Mouse (Mus musculus) R1 (cell line): ENCODE measurements around the gene Cacng8.
"Not testable (repeated sequence)": the region's sequence is repeated elsewhere in the genome, so short reads cannot be mapped to it uniquely, and the experiment has no call there.

Source experiments
- DNase-seq: peaks from one replicate; pipeline ENCODE4 v3.0.0-alpha.2; 2018; ENCODE audit warnings: low read depth, low spot score

Cacng8 gene

GRCm38 (mm10) chr7:3386036-3386730 lies 4.3 kb upstream of the Cacng8 start:
- no peak for DNase-seq

GRCm38 (mm10) chr7:3387761-3388160 lies 2.7 kb upstream of the Cacng8 start:
- no peak for DNase-seq

GRCm38 (mm10) chr7:3388885-3389284 lies 1.6 kb upstream of the Cacng8 start:
- DNase-seq, result no peak

GRCm38 (mm10) chr7:3389444-3390412 lies 755 bp upstream of the Cacng8 start:
- DNase-seq, result peak; percentile 65

GRCm38 (mm10) chr7:3391081-3391451 lies 583 bp downstream of the Cacng8 start:
- DNase-seq, result no peak

- peak; percentile 46 for DNase-seq
Measured at GRCm38 (mm10) chr7:3391809-3392208, 1.3 kb downstream of the Cacng8 start.

GRCm38 (mm10) chr7:3397355-3397754 lies 6.9 kb downstream of the Cacng8 start:
- no peak for DNase-seq

- DNase-seq, result no peak
Measured at GRCm38 (mm10) chr7:3397797-3398196, 7.3 kb downstream of the Cacng8 start.

GRCm38 (mm10) chr7:3398363-3398762 lies 7.9 kb downstream of the Cacng8 start:
- not testable (repeated sequence) for DNase-seq

GRCm38 (mm10) chr7:3399937-3400336 lies 9.5 kb downstream of the Cacng8 start:
- no peak for DNase-seq

- no peak for DNase-seq
Measured at GRCm38 (mm10) chr7:3409729-3410520, 19.4 kb downstream of the Cacng8 start.

GRCm38 (mm10) chr7:3411160-3411941 lies 20.9 kb downstream of the Cacng8 start:
- peak; percentile 100 for DNase-seq

GRCm38 (mm10) chr7:3412036-3412435 lies 21.6 kb downstream of the Cacng8 start:
- peak; percentile 55 for DNase-seq

- no peak for DNase-seq
Measured at GRCm38 (mm10) chr7:3414888-3415287, 24.4 kb downstream of the Cacng8 start.

GRCm38 (mm10) chr7:3415378-3415777 lies 24.9 kb downstream of the Cacng8 start:
- peak; percentile 33 for DNase-seq

GRCm38 (mm10) chr7:3419941-3420340 lies 29.5 kb downstream of the Cacng8 start:
- peak; percentile 35 for DNase-seq

GRCm38 (mm10) chr7:3420466-3420865 lies 30.0 kb downstream of the Cacng8 start:
- DNase-seq, result peak; percentile 74

- DNase-seq, result no peak
Measured at GRCm38 (mm10) chr7:3421297-3421696, 30.8 kb downstream of the Cacng8 start.

GRCm38 (mm10) chr7:3422051-3422450 lies 31.6 kb downstream of the Cacng8 start:
- DNase-seq, result no peak

GRCm38 (mm10) chr7:3423430-3423829 lies 32.9 kb downstream of the Cacng8 start:
- DNase-seq, result peak; percentile 93

- DNase-seq, result no peak
Measured at GRCm38 (mm10) chr7:3423895-3424294, 33.4 kb downstream of the Cacng8 start, which contains the start of gene Cacng6. TSS of gene Cacng6 (plus strand) at chr7:3424195.
